Mouse (Mus musculus): ENCODE measurements around the gene Scfd1. TPM values are rescaled to one million over a fixed set of nuclear protein-coding genes. Genes with fewer than 3 reads are reported as not detected.

The Scfd1 gene
- 73.7 and 77.4 TPM in 2 replicates for polyA plus RNA-seq (2015; fragmentation: Nextera tagmentation; extraction: Ambion mirVana)

- Histone ChIP-seq H3K27me3 (replicated peaks) (no peaks in the 10 kb centered on the region), H3K9me3 (no peaks in the 10 kb centered on the region), H3K9ac (peak within 1 kb of the TSS; percentile 74), H3K4me1 (replicated peaks) (no peaks in the 10 kb centered on the region), H3K4me3 (replicated peaks) (peak within 1 kb of the TSS; percentile 62), H3K4me2 (replicated peaks) (peak within 1 kb of the TSS; percentile 56), H3K27ac (peak within 1 kb of the TSS; percentile 75), H3K36me3 (no peaks in the 10 kb centered on the region)
- peak; percentile 100 for ATAC-seq
- under 1% methylated on average over 34 of the region's 34 CpGs for WGBS
Measured at GRCm38 (mm10) chr12:51377003-51377887, at the start of gene Scfd1. Gene Scfd1 (plus strand): TSS chr12:51377510.

GRCm38 (mm10) chr12:51337014-51337413 is 40.3 kb upstream of the Scfd1 start:
- peak; percentile 80 for ATAC-seq
- no peak overlapping the region for H3K27ac ChIP-seq
- H3K4me1 ChIP-seq (replicated peaks): no peaks in the 10 kb centered on the region
- H3K4me2 ChIP-seq (replicated peaks): no peak overlapping the region
- no peaks in the 10 kb centered on the region for H3K27me3 ChIP-seq (replicated peaks)
- no peak overlapping the region for H3K4me3 ChIP-seq (replicated peaks)
- no peaks in the 10 kb centered on the region for H3K9me3 ChIP-seq
- no peak overlapping the region for H3K9ac ChIP-seq
- WGBS: 69% methylated on average over 1 of the region's 1 CpGs
- no peaks in the 10 kb centered on the region for H3K36me3 ChIP-seq

DNA sequence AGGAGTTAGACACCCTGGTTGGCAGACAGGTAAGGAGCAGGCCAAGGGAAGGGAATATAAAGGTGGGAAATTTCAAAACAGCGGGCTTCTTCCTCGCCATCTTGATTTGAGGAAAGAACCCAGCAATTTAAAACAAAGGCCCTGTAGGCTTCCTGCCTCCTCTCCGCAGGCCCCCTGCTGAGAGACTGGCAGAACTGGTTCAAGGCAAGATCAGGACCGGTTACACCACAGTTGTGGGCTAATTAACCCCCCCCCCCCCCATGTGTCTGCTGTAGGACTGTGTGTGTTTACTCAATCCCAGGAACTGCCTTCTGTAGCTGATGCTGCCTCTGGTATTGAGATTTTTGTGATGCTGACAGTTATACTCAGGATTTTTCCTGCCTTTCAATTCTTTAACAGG is 31.2 kb upstream of the Scfd1 start:
- peaks cover 4% of the 10 kb centered on the region; the same call in 1 of the 2 replicates for H3K4me1 ChIP-seq (replicated peaks)
- H3K4me2 ChIP-seq (replicated peaks): no peak overlapping the region
- H3K9ac ChIP-seq: no peak overlapping the region
- no peak overlapping the region for H3K27ac ChIP-seq
- H3K4me3 ChIP-seq (replicated peaks): no peak overlapping the region
- 44% methylated on average over 4 of the region's 4 CpGs for WGBS
- H3K27me3 ChIP-seq (replicated peaks): no peaks in the 10 kb centered on the region
- no peaks in the 10 kb centered on the region for H3K9me3 ChIP-seq
- peak; percentile 30 for ATAC-seq
- no peaks in the 10 kb centered on the region for H3K36me3 ChIP-seq

DNA sequence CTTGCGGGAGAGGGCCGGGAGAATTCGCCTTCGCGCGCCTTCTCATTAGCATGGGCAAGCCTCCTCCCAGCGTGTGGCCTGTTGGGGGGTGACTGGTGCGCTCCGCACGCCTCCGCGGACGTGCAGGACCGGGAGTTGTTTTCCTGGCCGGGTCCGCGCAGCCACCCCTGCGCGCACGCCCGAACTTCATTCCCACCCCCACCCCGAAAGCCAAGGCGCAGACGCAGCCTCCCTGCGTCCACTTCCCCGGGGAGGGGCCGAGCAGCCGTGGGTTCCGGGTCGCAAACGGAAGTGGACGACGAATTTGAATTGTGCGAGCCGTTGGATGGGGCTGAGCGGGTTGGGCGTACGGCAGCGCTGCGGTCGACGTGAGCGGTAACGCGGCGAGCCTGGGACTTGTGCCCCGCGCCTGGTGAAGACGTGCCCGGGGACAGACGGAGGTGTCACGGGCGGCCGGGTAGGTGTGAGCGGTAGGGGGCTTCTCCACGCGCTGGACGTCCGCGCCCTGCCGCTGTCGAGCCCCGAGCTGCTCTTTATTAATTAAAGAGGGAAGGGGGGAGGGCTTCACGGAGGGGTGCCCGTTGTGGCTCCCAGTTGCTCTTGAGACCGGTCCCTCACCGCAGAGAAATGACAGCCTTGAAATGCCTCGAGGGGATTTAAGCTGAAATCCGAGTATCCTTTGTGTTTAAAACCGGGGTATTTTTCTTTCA is 29.2 kb upstream of the Scfd1 start, which contains the start of gene G2e3:
Gene G2e3 (plus strand): TSS at position 74 of the 710 bp plus-strand sequence.
- ATAC-seq: peak; percentile 97
- Histone ChIP-seq H3K27me3 (replicated peaks) (no peaks in the 10 kb centered on the region), H3K4me3 (replicated peaks) (peak within 1 kb of the TSS; percentile 87), H3K36me3 (peaks cover 4% of the 10 kb centered on the region; the same call in 1 of the 2 replicates), H3K4me2 (replicated peaks) (peak within 1 kb of the TSS; percentile 59), H3K9me3 (no peaks in the 10 kb centered on the region), H3K9ac (peak within 1 kb of the TSS; percentile 84), H3K4me1 (replicated peaks) (peaks cover 4% of the 10 kb centered on the region; the same call in 1 of the 2 replicates), H3K27ac (peak within 1 kb of the TSS; percentile 93)
- under 1% methylated on average over 70 of the region's 70 CpGs for WGBS

DNA sequence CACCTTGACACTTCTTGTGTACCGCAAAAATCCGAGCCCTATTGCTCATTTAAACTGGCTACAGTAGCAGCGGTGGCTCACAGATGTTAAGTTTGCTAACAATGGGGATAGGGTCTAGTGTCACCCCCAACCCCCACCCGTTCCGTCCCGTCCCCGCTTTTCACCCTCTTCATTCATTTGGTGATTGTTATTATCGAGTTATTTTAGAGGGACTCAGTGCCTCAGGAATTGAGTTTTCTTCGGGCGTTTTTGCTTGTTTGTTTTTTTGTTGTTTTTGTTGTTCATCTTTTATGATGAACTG is 28.7 kb upstream of the Scfd1 start:
- H3K4me1 ChIP-seq (replicated peaks): peaks cover 4% of the 10 kb centered on the region; the same call in 1 of the 2 replicates
- under 1% methylated on average over 10 of the region's 10 CpGs for WGBS

DNA sequence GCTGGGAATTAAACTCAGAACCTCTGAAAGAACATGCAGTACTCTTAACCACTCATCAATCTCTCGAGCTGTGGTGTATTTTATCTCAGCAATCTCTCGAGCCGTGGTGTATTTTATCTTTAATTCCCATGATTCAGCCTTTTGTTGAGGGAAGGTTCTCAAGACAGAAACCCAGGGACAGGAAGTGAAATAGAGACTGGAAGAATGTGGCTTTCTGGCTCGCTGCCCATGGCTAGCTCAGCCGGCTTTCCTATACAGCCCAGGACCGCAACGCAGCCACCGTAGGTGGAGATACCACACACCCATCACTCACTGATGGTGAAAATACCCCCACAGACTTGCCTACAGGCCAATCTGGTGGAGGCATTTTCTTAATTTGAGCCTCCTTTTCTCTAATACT is 22.0 kb upstream of the Scfd1 start:
- no peak overlapping the region for H3K9ac ChIP-seq
- H3K4me3 ChIP-seq (replicated peaks): no peak overlapping the region
- H3K36me3 ChIP-seq: peaks cover 13% of the 10 kb centered on the region
- no peaks in the 10 kb centered on the region for H3K27me3 ChIP-seq (replicated peaks)
- no peaks in the 10 kb centered on the region for H3K9me3 ChIP-seq
- no peak for ATAC-seq
- no peaks in the 10 kb centered on the region for H3K4me1 ChIP-seq (replicated peaks)
- H3K4me2 ChIP-seq (replicated peaks): no peak overlapping the region
- H3K27ac ChIP-seq: no peak overlapping the region
- 79% methylated on average over 8 of the region's 8 CpGs for WGBS

More for the DNA sequence above, 28.7 kb upstream of the Scfd1 start:
- Histone ChIP-seq H3K4me2 (replicated peaks) (peak overlapping the region; percentile 59), H3K27me3 (replicated peaks) (no peaks in the 10 kb centered on the region), H3K27ac (peak overlapping the region; percentile 93), H3K9me3 (no peaks in the 10 kb centered on the region), H3K9ac (peak overlapping the region; percentile 84), H3K36me3 (peaks cover 6% of the 10 kb centered on the region; the same call in 1 of the 2 replicates), H3K4me3 (replicated peaks) (peak overlapping the region; percentile 87)
- peak; percentile 8; the same call in 1 of the 2 replicates for ATAC-seq

DNA sequence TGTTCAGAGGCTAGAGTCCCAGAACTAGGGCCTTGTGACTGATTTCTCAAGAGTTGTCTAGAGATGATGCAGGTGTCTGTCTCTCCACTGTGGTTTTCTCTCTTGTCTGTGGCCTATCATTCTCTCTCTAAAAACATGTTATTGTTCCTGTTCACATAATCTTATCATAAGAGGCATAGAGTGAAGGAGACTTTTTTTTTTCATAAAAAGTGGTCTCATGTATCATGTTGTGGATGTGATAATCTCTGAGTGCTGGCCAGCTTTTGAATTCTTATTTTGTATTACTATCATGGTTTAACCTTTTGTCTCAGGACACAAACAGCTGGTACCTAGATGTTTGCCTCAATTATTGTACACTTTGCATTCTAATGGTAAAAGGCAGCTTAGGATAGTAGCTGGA is 16.0 kb upstream of the Scfd1 start:
- ATAC-seq: no peak
- peaks cover 27% of the 10 kb centered on the region for H3K36me3 ChIP-seq
- H3K27me3 ChIP-seq (replicated peaks): no peaks in the 10 kb centered on the region
- H3K4me2 ChIP-seq (replicated peaks): no peak overlapping the region
- no peak overlapping the region for H3K9ac ChIP-seq
- no peak overlapping the region for H3K4me3 ChIP-seq (replicated peaks)
- H3K4me1 ChIP-seq (replicated peaks): no peaks in the 10 kb centered on the region
- H3K9me3 ChIP-seq: no peaks in the 10 kb centered on the region
- no peak overlapping the region for H3K27ac ChIP-seq

DNA sequence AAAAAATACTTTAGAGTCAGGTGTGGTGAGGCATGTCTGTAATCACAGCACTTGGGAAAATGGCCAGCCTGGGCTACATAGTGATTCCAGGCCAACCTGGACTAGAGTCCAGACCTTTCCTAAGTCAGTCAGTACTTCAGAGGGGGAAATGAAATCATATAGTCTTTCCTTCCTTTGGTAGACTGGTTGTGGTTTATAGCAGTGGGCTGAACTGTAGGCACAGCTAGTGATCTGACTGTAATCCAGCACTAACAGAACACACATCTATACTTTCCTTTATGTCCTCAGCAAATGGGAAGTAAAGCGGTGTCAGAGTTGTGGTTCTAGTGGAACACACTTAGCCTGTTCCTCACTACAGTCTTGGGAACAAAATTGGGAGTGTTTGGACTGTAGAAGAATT is 14.4 kb upstream of the Scfd1 start:
- WGBS: 100% methylated on average over 1 of the region's 1 CpGs
- Histone ChIP-seq H3K36me3 (peaks cover 27% of the 10 kb centered on the region), H3K4me2 (replicated peaks) (no peak overlapping the region), H3K4me3 (replicated peaks) (no peak overlapping the region), H3K4me1 (replicated peaks) (no peaks in the 10 kb centered on the region), H3K27ac (no peak overlapping the region), H3K9me3 (no peaks in the 10 kb centered on the region), H3K9ac (no peak overlapping the region), H3K27me3 (replicated peaks) (no peaks in the 10 kb centered on the region)
- ATAC-seq: no peak

DNA sequence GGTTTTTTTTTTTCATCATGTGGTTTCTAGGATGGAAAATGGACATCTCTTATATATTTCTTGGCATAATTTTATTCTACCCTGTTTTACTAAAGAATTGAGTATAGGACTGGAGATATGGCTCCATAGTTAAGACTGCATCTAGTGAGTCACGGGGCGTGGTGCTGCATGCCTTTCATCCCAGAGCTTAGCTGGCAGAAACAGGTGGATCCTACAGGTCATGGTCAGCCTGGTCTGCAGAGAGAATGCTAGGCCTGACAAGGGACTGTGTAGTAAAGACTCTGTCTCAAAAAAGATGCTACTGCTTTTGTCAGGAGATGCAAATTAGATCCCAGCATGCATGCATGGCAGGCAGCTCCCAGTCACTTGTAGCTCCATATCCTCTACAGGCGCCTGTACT is 8.8 kb upstream of the Scfd1 start:
- Histone ChIP-seq H3K4me2 (replicated peaks) (no peak overlapping the region), H3K36me3 (peaks cover 25% of the 10 kb centered on the region), H3K27me3 (replicated peaks) (no peaks in the 10 kb centered on the region), H3K9me3 (no peaks in the 10 kb centered on the region), H3K4me1 (replicated peaks) (no peaks in the 10 kb centered on the region), H3K4me3 (replicated peaks) (no peak overlapping the region), H3K9ac (no peak overlapping the region), H3K27ac (no peak overlapping the region)
- ATAC-seq: no peak
- WGBS: 96% methylated on average over 3 of the region's 3 CpGs

DNA sequence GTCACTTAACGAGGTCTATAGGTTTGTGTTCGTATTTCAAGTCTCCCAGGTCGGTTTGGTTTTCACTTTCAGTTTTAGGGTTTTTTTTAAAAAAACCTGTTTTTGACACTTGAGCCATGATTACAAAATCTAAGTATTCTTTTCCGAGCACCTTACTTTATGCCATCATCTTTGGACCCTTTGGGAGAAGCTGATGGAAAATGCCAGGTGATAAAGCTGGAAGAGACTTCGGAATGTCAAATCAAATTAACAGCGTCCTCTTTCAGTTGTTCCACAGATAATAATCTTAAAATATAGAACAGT is 529 bp downstream of the Scfd1 start:
- Histone ChIP-seq H3K4me3 (replicated peaks) (peak overlapping the region; percentile 62), H3K4me2 (replicated peaks) (peak overlapping the region; percentile 56), H3K36me3 (no peaks in the 10 kb centered on the region), H3K4me1 (replicated peaks) (no peaks in the 10 kb centered on the region), H3K27me3 (replicated peaks) (no peaks in the 10 kb centered on the region), H3K27ac (peak overlapping the region; percentile 75), H3K9me3 (no peaks in the 10 kb centered on the region), H3K9ac (peak overlapping the region; percentile 74)
- no peak for ATAC-seq
- 15% methylated on average over 6 of the region's 6 CpGs for WGBS

- Histone ChIP-seq H3K27me3 (replicated peaks) (no peaks in the 10 kb centered on the region), H3K4me2 (replicated peaks) (no peak overlapping the region), H3K4me1 (replicated peaks) (no peaks in the 10 kb centered on the region), H3K9me3 (no peaks in the 10 kb centered on the region), H3K27ac (no peak overlapping the region), H3K4me3 (replicated peaks) (no peak overlapping the region), H3K36me3 (peaks cover 22% of the 10 kb centered on the region; the same call in 1 of the 2 replicates), H3K9ac (no peak overlapping the region)
- no peak for ATAC-seq
- WGBS: 92% methylated on average over 6 of the region's 6 CpGs
Measured at GRCm38 (mm10) chr12:51399871-51400270, 22.6 kb downstream of the Scfd1 start.

- Histone ChIP-seq H3K9ac (no peak overlapping the region), H3K9me3 (no peaks in the 10 kb centered on the region), H3K4me2 (replicated peaks) (no peak overlapping the region), H3K27me3 (replicated peaks) (no peaks in the 10 kb centered on the region), H3K4me3 (replicated peaks) (no peak overlapping the region), H3K36me3 (peaks cover 15% of the 10 kb centered on the region), H3K4me1 (replicated peaks) (no peaks in the 10 kb centered on the region), H3K27ac (no peak overlapping the region)
- ATAC-seq: no peak
- WGBS: 70% methylated on average over 5 of the region's 5 CpGs
Measured at GRCm38 (mm10) chr12:51402060-51402698, 24.9 kb downstream of the Scfd1 start.

Data from intestine, embryonic 15.5 days (tissue).